Comparison of ENCODE assay signal across 21 mouse cellular contexts in the genomic region with DNA sequence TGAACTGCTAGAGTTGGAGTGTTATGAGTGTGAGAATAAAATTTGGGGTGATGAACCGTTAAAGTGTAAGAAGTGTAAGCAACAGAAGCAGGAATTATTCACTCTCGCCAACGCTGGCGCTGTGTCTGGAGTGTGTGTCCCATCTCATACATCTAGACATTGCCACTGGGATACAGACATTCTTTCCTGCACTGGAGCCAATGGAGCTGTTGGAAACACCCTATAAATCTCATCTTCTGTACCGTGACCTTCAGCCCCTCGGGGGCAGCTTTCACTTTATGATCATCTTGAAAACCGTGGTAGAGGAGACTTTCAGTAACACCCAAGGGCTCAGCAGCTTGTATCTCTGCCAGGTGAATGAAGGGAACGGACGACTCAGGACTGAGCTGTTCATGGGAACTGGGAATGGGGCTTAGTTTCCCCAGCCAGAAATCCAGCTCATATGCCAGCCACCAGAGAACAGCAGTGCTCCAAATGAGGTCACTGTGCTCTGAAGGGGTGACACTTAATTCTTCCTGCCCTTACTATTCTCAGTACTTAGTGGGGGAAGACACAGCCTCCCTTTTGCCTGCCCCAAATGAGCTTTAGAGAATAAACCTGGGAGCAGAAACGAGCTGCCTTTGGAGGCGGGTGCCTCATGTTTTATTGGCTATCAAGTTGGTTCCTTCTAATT.
DNase-seq lines count a peak whose midpoint lies in the region; ATAC-seq and TF ChIP-seq lines count a peak whose summit lies in the region.
"Had no signal": no experiment of that assay in that cellular context is flagged by ENCODE, and none has a peak within 500 bp of the region (broad histone marks: within the 10 kb centered on the region; RNA-seq: fewer than 3 reads in every experiment).

No protein-coding gene starts in this region.

- peaks cover 26% of the 10 kb centered on the region for H3K4me1 ChIP-seq in limb, embryonic 14.5 days (ENCODE audit: control insufficient read depth, insufficient read depth, low read length)
- H3K4me1 ChIP-seq: intestine, embryonic 15.5 days; liver, embryonic 13.5 days had no signal

- 28% methylated on average over 11 of the region's 11 CpGs for WGBS in limb, embryonic 14.5 days

- peak; percentile 11 to 34 for DNase-seq in frontal cortex, postnatal 36 days (ENCODE audit: low spot score in 2 of 2)
- no peak for DNase-seq in frontal cortex, postnatal 25 days (ENCODE audit: low spot score in 2 of 2)
- peak; percentile 10 for DNase-seq in lung, postnatal 14 days
- no peak for DNase-seq in lung, postnatal 25 days (ENCODE audit: low spot score)
- peak; percentile 18 to 21 for DNase-seq in left cerebral cortex, adult 9 months (ENCODE audit: low spot score in 2 of 2)
- peak; percentile 41 for DNase-seq in limb, embryonic 14.5 days (ENCODE audit: low spot score)
- no peak for DNase-seq in layer of hippocampus, postnatal 25 days (ENCODE audit: extremely low spot score in 1 of 2, low spot score in 1 of 2)
- DNase-seq: adrenal gland, postnatal 36 days; cerebellum, adult 2 months; heart, adult 18-20 months; heart, postnatal 36 days; kidney, adult 9 months; kidney, postnatal 25 days; liver, embryonic 13.5 days; retina, postnatal 1 day; thymus, adult 18-20 months had no signal

- 0 out of 2 replicates have a peak overlapping the region, but pooled peaks have one; percentile 34 for H3K27ac ChIP-seq in limb, embryonic 14.5 days (replicated peaks; ENCODE audit: low read depth, low read length)
- H3K27ac ChIP-seq: forebrain, embryonic 12.5 days; hindbrain, embryonic 15.5 days; intestine, embryonic 15.5 days; liver, embryonic 13.5 days; midbrain, embryonic 10.5 days had no signal

- H3K9ac ChIP-seq in limb, embryonic 14.5 days (ENCODE audit: low read depth, low read length, severe bottlenecking): no peak overlapping the region
- H3K9ac ChIP-seq: forebrain, embryonic 12.5 days; hindbrain, embryonic 15.5 days; intestine, embryonic 15.5 days; liver, embryonic 13.5 days had no signal

- H3K27me3 ChIP-seq in limb, embryonic 14.5 days (ENCODE audit: control insufficient read depth, insufficient read depth, low read length): no peaks in the 10 kb centered on the region
- H3K27me3 ChIP-seq: CH12.LX; forebrain, embryonic 12.5 days; hindbrain, embryonic 15.5 days; intestine, embryonic 15.5 days; liver, embryonic 13.5 days had no signal

- no peaks in the 10 kb centered on the region for H3K9me3 ChIP-seq in limb, embryonic 14.5 days (ENCODE audit: control insufficient read depth, low read length)
- H3K9me3 ChIP-seq: forebrain, embryonic 12.5 days; hindbrain, embryonic 15.5 days; intestine, embryonic 15.5 days; liver, embryonic 13.5 days; midbrain, embryonic 10.5 days had no signal

- no peaks in the 10 kb centered on the region for H3K36me3 ChIP-seq in limb, embryonic 14.5 days (ENCODE audit: control insufficient read depth, insufficient read depth, low read length)
- H3K36me3 ChIP-seq: forebrain, embryonic 12.5 days; hindbrain, embryonic 15.5 days; intestine, embryonic 15.5 days; liver, embryonic 13.5 days; midbrain, embryonic 10.5 days had no signal

- no peak for TF ChIP-seq POLR2A in limb, embryonic 14.5 days (IDR thresholded peaks at IDR 0.05; ENCODE audit: borderline replicate concordance, extremely low read depth, insufficient read depth, insufficient read length)

- ATAC-seq in limb, embryonic 14.5 days (ENCODE audit: low FRiP score, low read depth): peak; percentile 70
- ATAC-seq: intestine, embryonic 15.5 days had no signal

- no peak overlapping the region for H3K4me3 ChIP-seq in limb, embryonic 14.5 days (replicated peaks; ENCODE audit: low read length)
- H3K4me3 ChIP-seq: forebrain, embryonic 12.5 days; hindbrain, embryonic 15.5 days; intestine, embryonic 15.5 days; liver, embryonic 13.5 days; midbrain, embryonic 10.5 days had no signal

- H3K4me2 ChIP-seq in limb, embryonic 14.5 days (replicated peaks; ENCODE audit: low read depth, low read length, severe bottlenecking): no peak overlapping the region
- H3K4me2 ChIP-seq: forebrain, embryonic 12.5 days; hindbrain, embryonic 15.5 days; intestine, embryonic 15.5 days; liver, embryonic 13.5 days had no signal

Comparison
In these comparisons a context has a peak if more than half of its experiments do, and no peak if none do; other contexts are left out.
1. DNase-seq: peak in frontal cortex, postnatal 36 days (2 of 2), lung, postnatal 14 days (single experiment), left cerebral cortex, adult 9 months (2 of 2) and limb, embryonic 14.5 days (single experiment); none in frontal cortex, postnatal 25 days (0 of 2), lung, postnatal 25 days (single experiment) and layer of hippocampus, postnatal 25 days (0 of 2).